Mouse (Mus musculus): ENCODE measurements at regions not wholly inside any gene's neighbourhood (a gene's known extent, or its start where the extent isn't known, plus 50 kb on each side); places are given as distances from the start of the nearest gene placed in this dataset.

DNA sequence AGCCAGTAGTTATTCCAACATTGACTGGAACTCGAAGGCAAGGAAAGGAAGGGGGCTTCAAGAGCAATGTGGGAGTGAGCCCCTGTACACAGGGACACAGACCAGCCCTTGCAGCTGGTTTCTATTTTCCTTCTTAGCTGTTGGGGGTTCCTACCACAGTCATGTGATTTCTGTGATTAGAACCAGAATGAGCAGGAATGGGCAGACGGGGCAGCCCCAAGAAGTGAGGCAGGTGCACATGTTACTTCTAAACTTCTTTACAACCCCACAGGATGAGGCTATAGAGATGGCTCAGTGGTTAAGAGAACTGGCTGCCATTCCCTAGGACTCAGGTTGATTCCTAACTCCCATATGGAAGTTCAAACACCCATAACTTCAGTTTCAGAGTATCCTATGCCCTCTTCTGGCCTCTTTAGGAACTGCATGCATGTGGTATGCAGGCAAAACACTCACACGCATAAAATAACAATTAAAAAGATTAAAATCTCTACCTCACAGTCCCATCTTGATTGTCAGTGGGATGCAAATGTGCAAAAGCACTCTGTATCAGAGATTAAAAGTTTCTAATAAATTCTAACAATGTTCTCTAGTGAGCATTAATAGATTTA lies 68.0 kb downstream of the Il9r start:
- no peak overlapping the region for H3K27ac ChIP-seq (ENCODE audit: insufficient read depth, low read depth)
- dilution Hi-C loops (cut with MboI; ENCODE audit: extremely low pct_ligation_motif_present, extremely low pct_unique_long_range_greater_than_20kb, low sequenced_read_pairs), result no loop called here
- in situ Hi-C loops (cut with MboI; ENCODE audit: low pct_ligation_motif_present, low pct_unique_long_range_greater_than_20kb, low sequenced_read_pairs), result loop anchor here (10.0 kb wide), 2 partner anchors 137 to 457 kb away; partner anchors contain the start of gene Bod1

DNA sequence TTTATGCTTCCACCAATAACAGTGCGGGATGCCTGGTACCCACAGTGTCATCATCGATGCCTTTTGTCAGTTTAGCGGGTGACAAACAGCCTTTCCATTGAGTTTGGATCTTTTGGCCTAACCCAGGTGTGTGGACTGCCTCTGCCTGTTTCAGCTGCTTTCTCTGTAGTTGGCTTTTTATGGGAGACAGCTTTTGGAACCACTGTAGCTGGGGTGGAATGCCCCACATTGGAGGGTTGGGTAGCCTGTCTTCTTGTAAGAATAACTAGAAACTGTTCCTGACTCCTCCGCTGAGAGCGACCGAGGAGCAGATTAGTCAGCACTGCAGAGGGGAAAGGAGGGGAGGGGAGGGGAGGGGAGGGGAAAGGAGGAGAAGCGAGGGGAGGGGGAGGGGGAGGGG lies 71.5 kb downstream of the Il9r start:
- Histone ChIP-seq H3K9ac (ENCODE audit: insufficient read depth, low read depth) (no peak overlapping the region), H3K4me2 (ENCODE audit: insufficient read depth, low read depth, poor library complexity, severe bottlenecking) (no peak overlapping the region), H3K36me3 (replicated peaks in 1 of 2; ENCODE audit: control insufficient read depth in 1 of 2, insufficient read depth in 1 of 2, low read length in 1 of 2) (no peaks in the 10 kb centered on the region), H3K9me3 (replicated peaks; ENCODE audit: low read length) (no peaks in the 10 kb centered on the region), H3K4me3 (replicated peaks in 1 of 3; ENCODE audit: low read depth in 2 of 3, low read length in 2 of 3, poor library complexity in 1 of 3) (no peak overlapping the region), H3K4me1 (ENCODE audit: control insufficient read depth in 1 of 2, insufficient read depth in 2 of 2) (peaks cover 3 to 25% of the 10 kb centered on the region in 2 experiments), H3K79me2 (replicated peaks; ENCODE audit: control insufficient read depth, extremely low read depth, insufficient read depth, poor library complexity, severe bottlenecking) (no peaks in the 10 kb centered on the region), H3K27ac (ENCODE audit: insufficient read depth, low read depth) (no peak overlapping the region), H3K27me3 (replicated peaks) (no peaks in the 10 kb centered on the region)
- dilution Hi-C loops (cut with MboI; ENCODE audit: extremely low pct_ligation_motif_present, extremely low pct_unique_long_range_greater_than_20kb, low sequenced_read_pairs), result no loop called here
- in situ Hi-C loops (cut with MboI; ENCODE audit: low pct_ligation_motif_present, low pct_unique_long_range_greater_than_20kb, low sequenced_read_pairs), result no loop called here
- TF ChIP-seq SIN3A (IDR thresholded peaks at IDR 0.05; ENCODE audit: low read length) (no peak), IRF4 (IDR thresholded peaks at IDR 0.05; ENCODE audit: low read depth, low read length) (no peak), ETS1 (conservative IDR thresholded peaks at IDR 0.05; ENCODE audit: low read depth, low read length) (no peak), ELF1 (IDR thresholded peaks at IDR 0.05; ENCODE audit: low read depth, low read length) (no peak), JUN (IDR thresholded peaks at IDR 0.05; ENCODE audit: insufficient read depth, low read depth, low read length) (no peak), TCF12 (IDR thresholded peaks at IDR 0.05; ENCODE audit: low read depth, low read length) (no peak), CHD1 (IDR thresholded peaks at IDR 0.05; ENCODE audit: low read depth, low read length) (no peak)
- no peak for DNase-seq (ENCODE audit: extremely low read depth)

More for the DNA sequence above, 68.0 kb downstream of the Il9r start:
- TF ChIP-seq E2F4 (IDR thresholded peaks at IDR 0.05; ENCODE audit: insufficient replicate concordance, low read depth, low read length) (no peak), ZKSCAN1 (IDR thresholded peaks at IDR 0.05; ENCODE audit: borderline replicate concordance, low read depth, low read length) (no peak), SMC3 (IDR thresholded peaks at IDR 0.05; ENCODE audit: low read depth, low read length) (peak; percentile 90), MAFK (IDR thresholded peaks at IDR 0.05; ENCODE audit: insufficient replicate concordance, low read length) (no peak), TBP (conservative IDR thresholded peaks at IDR 0.05; ENCODE audit: low read depth, low read length) (0 out of 2 replicates have a peak, but pooled peaks have one; percentile 50), MAZ (IDR thresholded peaks at IDR 0.05; ENCODE audit: low read depth, low read length) (no peak), JUN (IDR thresholded peaks at IDR 0.05; ENCODE audit: insufficient read depth, low read depth, low read length) (no peak), ZNF384 (IDR thresholded peaks at IDR 0.05; ENCODE audit: low read depth, low read length) (no peak), BHLHE40 (IDR thresholded peaks at IDR 0.05; ENCODE audit: low read depth, low read length) (peak; percentile 36), USF1 (IDR thresholded peaks at IDR 0.05; ENCODE audit: low read depth, low read length) (no peak), HCFC1 (IDR thresholded peaks at IDR 0.05; ENCODE audit: low read depth, low read length) (no peak), TCF12 (IDR thresholded peaks at IDR 0.05; ENCODE audit: low read depth, low read length) (no peak), GABPA (IDR thresholded peaks at IDR 0.05; ENCODE audit: insufficient replicate concordance, low read depth, low read length) (no peak), ZC3H11A (IDR thresholded peaks at IDR 0.05; ENCODE audit: low read depth, low read length) (peak; percentile 15; the same call in 1 of the 2 replicates), UBTF (IDR thresholded peaks at IDR 0.05; ENCODE audit: low read depth, low read length) (no peak), MEF2A (IDR thresholded peaks at IDR 0.05; ENCODE audit: borderline replicate concordance, low read depth, low read length) (no peak), EP300 (IDR thresholded peaks at IDR 0.05; ENCODE audit: low read length) (no peak), PAX5 (IDR thresholded peaks at IDR 0.05; ENCODE audit: low read length) (no peak), ZMIZ1 (IDR thresholded peaks at IDR 0.05; ENCODE audit: low read depth, low read length) (no peak), ETS1 (conservative IDR thresholded peaks at IDR 0.05; ENCODE audit: low read depth, low read length) (no peak), IRF4 (IDR thresholded peaks at IDR 0.05; ENCODE audit: low read depth, low read length) (0 out of 2 replicates have a peak, but pooled peaks have one; percentile 15), POLR2A (IDR thresholded peaks at IDR 0.05; ENCODE audit: low read depth, low read length) (no peak), POLR2AphosphoS2 (IDR thresholded peaks at IDR 0.05; ENCODE audit: low read depth, low read length) (no peak), USF2 (conservative IDR thresholded peaks at IDR 0.05; ENCODE audit: low read depth, low read length) (no peak), CHD2 (IDR thresholded peaks at IDR 0.05; ENCODE audit: low read length) (no peak), SIN3A (IDR thresholded peaks at IDR 0.05; ENCODE audit: low read length) (no peak), RAD21 (IDR thresholded peaks at IDR 0.05; ENCODE audit: low read depth, low read length) (peak; percentile 76), KAT2A (IDR thresholded peaks at IDR 0.05; ENCODE audit: insufficient replicate concordance, low read length) (no peak), MYC (IDR thresholded peaks at IDR 0.05; ENCODE audit: low read depth, low read length) (0 out of 2 replicates have a peak, but pooled peaks have one; percentile 50), MAX (IDR thresholded peaks at IDR 0.05; ENCODE audit: low read length) (no peak), ELF1 (IDR thresholded peaks at IDR 0.05; ENCODE audit: low read depth, low read length) (no peak), NELFE (IDR thresholded peaks at IDR 0.05; ENCODE audit: low read depth, low read length) (no peak), CHD1 (IDR thresholded peaks at IDR 0.05; ENCODE audit: low read depth, low read length) (no peak), CTCF (conservative IDR thresholded peaks at IDR 0.05 in 1 of 2, IDR thresholded peaks at IDR 0.05 in 1 of 2; ENCODE audit: low read depth in 2 of 2, low read length in 2 of 2) (peak; percentile 84 to 95), MXI1 (IDR thresholded peaks at IDR 0.05; ENCODE audit: low read depth, low read length) (no peak), JUND (conservative IDR thresholded peaks at IDR 0.05; ENCODE audit: low read depth, low read length) (no peak), NRF1 (IDR thresholded peaks at IDR 0.05; ENCODE audit: low read depth, low read length) (no peak), RCOR1 (conservative IDR thresholded peaks at IDR 0.05; ENCODE audit: low read depth, low read length) (no peak)
- H3K79me2 ChIP-seq (replicated peaks; ENCODE audit: control insufficient read depth, extremely low read depth, insufficient read depth, poor library complexity, severe bottlenecking), result no peaks in the 10 kb centered on the region
- H3K4me1 ChIP-seq (ENCODE audit: control insufficient read depth in 1 of 2, insufficient read depth in 2 of 2), result peaks cover 3 to 12% of the 10 kb centered on the region in 2 experiments
- peak; percentile 55 for DNase-seq (ENCODE audit: extremely low read depth)
- H3K27me3 ChIP-seq (replicated peaks), result no peaks in the 10 kb centered on the region
- no peak overlapping the region for H3K4me2 ChIP-seq (ENCODE audit: insufficient read depth, low read depth, poor library complexity, severe bottlenecking)
- H3K36me3 ChIP-seq (replicated peaks in 1 of 2; ENCODE audit: control insufficient read depth in 1 of 2, insufficient read depth in 1 of 2, low read length in 1 of 2), result no peaks in the 10 kb centered on the region
- no peak overlapping the region for H3K4me3 ChIP-seq (replicated peaks in 1 of 3; ENCODE audit: low read depth in 2 of 3, low read length in 2 of 3, poor library complexity in 1 of 3)
- no peaks in the 10 kb centered on the region for H3K9me3 ChIP-seq (replicated peaks; ENCODE audit: low read length)
- H3K9ac ChIP-seq (ENCODE audit: insufficient read depth, low read depth), result no peak overlapping the region

Data from CH12.LX (cell line).